10 mouse cellular contexts compared by ENCODE assay signal in genomic region chr11:82392341-82392740, GRCm38 (mm10). TPM values are rescaled to one million over a fixed set of nuclear protein-coding genes. Genes with fewer than 3 reads are reported as not detected.
DNase-seq lines count a peak whose midpoint lies in the region; ATAC-seq and TF ChIP-seq lines count a peak whose summit lies in the region.
"Had no signal": no experiment of that assay in that cellular context is flagged by ENCODE, and none has a peak within 500 bp of the region (broad histone marks: within the 10 kb centered on the region; RNA-seq: fewer than 3 reads in every experiment).

No protein-coding gene starts in this region.

- H3K4me1 ChIP-seq in intestine, postnatal 0 days (replicated peaks; ENCODE audit: control insufficient read depth, insufficient read depth, low read length) = no peaks in the 10 kb centered on the region
- peaks cover 23% of the 10 kb centered on the region for H3K4me1 ChIP-seq in intestine, embryonic 15.5 days (replicated peaks)
- H3K4me1 ChIP-seq in cerebellum, adult 2 months (ENCODE audit: control insufficient read depth, insufficient read depth, low read length) = peaks cover 15% of the 10 kb centered on the region
- peaks cover 59% of the 10 kb centered on the region for H3K4me1 ChIP-seq in neural tube, embryonic 13.5 days (replicated peaks)

- DNase-seq in cerebellum, adult 2 months = peak; percentile 36 to 58
- DNase-seq in embryo, embryonic 11 days = peak; percentile 27
- DNase-seq in adrenal gland, adult 18-20 months (ENCODE audit: low spot score in 2 of 2) = no peak
- no peak for DNase-seq in gastrocnemius, postnatal 10 days
- no peak for DNase-seq in spleen, postnatal 4 days (ENCODE audit: low spot score in 2 of 2)
- DNase-seq: heart, adult 2 months had no signal

- TF ChIP-seq CTCF in intestine, postnatal 0 days (IDR thresholded peaks at IDR 0.05; ENCODE audit: low read depth) = 0 out of 2 replicates have a peak, but pooled peaks have one; percentile 10
- TF ChIP-seq CTCF in cerebellum, adult 2 months (IDR thresholded peaks at IDR 0.05; ENCODE audit: borderline replicate concordance, insufficient read depth, low read depth, low read length) = peak; percentile 43; the same call in 1 of the 2 replicates

- H3K36me3 ChIP-seq in intestine, postnatal 0 days (ENCODE audit: control insufficient read depth, insufficient read depth) = no peaks in the 10 kb centered on the region
- H3K36me3 ChIP-seq in intestine, embryonic 15.5 days = no peaks in the 10 kb centered on the region
- no peaks in the 10 kb centered on the region for H3K36me3 ChIP-seq in neural tube, embryonic 13.5 days

- TF ChIP-seq POLR2A in cerebellum, adult 2 months (IDR thresholded peaks at IDR 0.05; ENCODE audit: borderline replicate concordance, insufficient read depth, low read length) = no peak

- H3K4me3 ChIP-seq in intestine, postnatal 0 days (ENCODE audit: low read depth, low read length) = no peak overlapping the region
- H3K4me3 ChIP-seq in intestine, embryonic 15.5 days (replicated peaks) = no peak overlapping the region
- H3K4me3 ChIP-seq in cerebellum, adult 2 months (replicated peaks; ENCODE audit: insufficient read depth, low read depth, low read length) = no peak overlapping the region
- no peak overlapping the region for H3K4me3 ChIP-seq in neural tube, embryonic 13.5 days
- H3K4me3 ChIP-seq: heart, adult 2 months had no signal

- peaks cover 39% of the 10 kb centered on the region for H3K27me3 ChIP-seq in intestine, postnatal 0 days (replicated peaks; ENCODE audit: control insufficient read depth, insufficient read depth, low read length)
- H3K27me3 ChIP-seq in intestine, embryonic 15.5 days (replicated peaks) = peaks cover 53% of the 10 kb centered on the region
- no peaks in the 10 kb centered on the region for H3K27me3 ChIP-seq in cerebellum, adult 2 months (ENCODE audit: control insufficient read depth, insufficient read depth, low read length)
- H3K27me3 ChIP-seq in neural tube, embryonic 13.5 days = peaks cover 39% of the 10 kb centered on the region

- no peaks in the 10 kb centered on the region for H3K9me3 ChIP-seq in intestine, postnatal 0 days (ENCODE audit: control insufficient read depth)
- H3K9me3 ChIP-seq in intestine, embryonic 15.5 days = no peaks in the 10 kb centered on the region
- no peaks in the 10 kb centered on the region for H3K9me3 ChIP-seq in neural tube, embryonic 13.5 days

- no peak overlapping the region for H3K9ac ChIP-seq in intestine, postnatal 0 days (ENCODE audit: low read depth, low read length)
- H3K9ac ChIP-seq in intestine, embryonic 15.5 days = no peak overlapping the region
- peak overlapping the region; percentile 38 for H3K9ac ChIP-seq in neural tube, embryonic 13.5 days

- WGBS in intestine, postnatal 0 days = 61% methylated on average over 3 of the region's 3 CpGs
- WGBS in intestine, embryonic 15.5 days = 64% methylated on average over 3 of the region's 3 CpGs
- 37% methylated on average over 3 of the region's 3 CpGs for whole genome bisulfite sequencing in cerebellum, adult 2 months
- 57% methylated on average over 3 of the region's 3 CpGs for WGBS in neural tube, embryonic 13.5 days

- H3K27ac ChIP-seq in intestine, postnatal 0 days (ENCODE audit: low read depth, low read length) = no peak overlapping the region
- H3K27ac ChIP-seq in intestine, embryonic 15.5 days = no peak overlapping the region
- H3K27ac ChIP-seq in cerebellum, adult 2 months (ENCODE audit: insufficient read depth, low read length) = no peak overlapping the region
- H3K27ac ChIP-seq in neural tube, embryonic 13.5 days (replicated peaks) = no peak overlapping the region
- H3K27ac ChIP-seq: heart, adult 2 months had no signal

- no peak for ATAC-seq in intestine, postnatal 0 days
- no peak for ATAC-seq in intestine, embryonic 15.5 days
- ATAC-seq in neural tube, embryonic 13.5 days (ENCODE audit: low read depth) = no peak

- H3K4me2 ChIP-seq in intestine, postnatal 0 days (replicated peaks; ENCODE audit: low read depth) = no peak overlapping the region
- no peak overlapping the region for H3K4me2 ChIP-seq in intestine, embryonic 15.5 days (replicated peaks)
- H3K4me2 ChIP-seq in neural tube, embryonic 13.5 days = peak overlapping the region; percentile 78

RNA-seq across cellular contexts. Expression of gene Tmem132e, which starts 3.6 kb away (rescaled TPM):
- 0.34 TPM in 2 replicates for polyA plus RNA-seq in intestine, postnatal 0 days (2015; fragmentation: Nextera tagmentation; extraction: Ambion mirVana)
- 0.80 and 0.91 TPM in 2 replicates for polyA plus RNA-seq in intestine, embryonic 15.5 days (2015; fragmentation: Nextera tagmentation; extraction: Ambion mirVana)
- polyA plus RNA-seq in cerebellum, adult 2 months (2012; rRNA removed) = 19.8 and 20.5 TPM in 2 replicates
- 4.5 and 5.1 TPM in 2 replicates for polyA plus RNA-seq in neural tube, embryonic 13.5 days (2015; fragmentation: Nextera tagmentation; extraction: Ambion mirVana)
- total RNA-seq in adrenal gland, adult 18-20 months (2021) = 1 to 10 TPM in 1 of 2 experiments, under 1 TPM in 1; 0.89 to 1.5 TPM
- under 1 TPM; 0.47 to 0.49 TPM for total RNA-seq in gastrocnemius, postnatal 10 days (2021)
- polyA plus RNA-seq: thymus, postnatal 0 days had no signal

Comparison
In these comparisons a context has a peak if more than half of its experiments do, and no peak if none do; other contexts are left out.
1. DNase-seq: peak in cerebellum, adult 2 months (2 of 2) and embryo, embryonic 11 days (single experiment); none in adrenal gland, adult 18-20 months (0 of 2), gastrocnemius, postnatal 10 days (single experiment) and spleen, postnatal 4 days (0 of 2).